Mouse (Mus musculus) limb, embryonic 14.5 days (tissue): ENCODE results near the gene Ciita. TPM values are rescaled to one million over a fixed set of nuclear protein-coding genes. Genes with fewer than 3 reads are reported as not detected.

ENCODE experiments used
- ATAC-seq: fragments of 200-750 bp; cut with Nextera tagmentation; 2 replicates; pipeline ENCODE4 v1.8.0; 2017; ENCODE audit warnings: low read depth, moderate number of reproducible peaks, moderate TSS enrichment; ENCODE audit not compliant: low FRiP score
- DNase-seq: peaks from one replicate; pipeline ENCODE4 v3.0.0-alpha.2; 2015; ENCODE audit warnings: low spot score
- H3K27ac ChIP-seq: fragments of 300-500 bp; sonication (generic); replicated peaks from 2 replicates; pipeline ENCODE4 v1.5.1; 2014; ENCODE audit warnings: low read depth, mild to moderate bottlenecking, low read length, moderate library complexity, mixed read lengths
- H3K27me3 ChIP-seq: fragments of 300-500 bp; sonication (generic); 2 replicates; pipeline ENCODE4 v1.6.1; 2014; ENCODE audit warnings: low read length, mixed read lengths; ENCODE audit not compliant: control insufficient read depth, insufficient read depth
- H3K36me3 ChIP-seq: fragments of 300-500 bp; sonication (generic); 2 replicates; pipeline ENCODE4 v1.6.1; 2014; ENCODE audit warnings: mild to moderate bottlenecking, low read length, moderate library complexity, mixed read lengths; ENCODE audit not compliant: control insufficient read depth, insufficient read depth
- H3K4me1 ChIP-seq: fragments of 300-500 bp; sonication (generic); 2 replicates; pipeline ENCODE4 v1.6.1; 2014; ENCODE audit warnings: antibody characterized with exemption, low read length, mixed read lengths; ENCODE audit not compliant: control insufficient read depth, insufficient read depth
- H3K4me2 ChIP-seq: fragments of 300-500 bp; sonication (generic); replicated peaks from 2 replicates; pipeline ENCODE4 v1.6.1; 2014; ENCODE audit warnings: low read depth, mild to moderate bottlenecking, low read length, moderate library complexity; ENCODE audit not compliant: severe bottlenecking
- H3K4me3 ChIP-seq: fragments of 300-500 bp; sonication (generic); replicated peaks from 2 replicates; pipeline ENCODE4 v1.5.1; 2014; ENCODE audit warnings: low read length
- H3K9ac ChIP-seq: fragments of 300-500 bp; sonication (generic); 2 replicates; pipeline ENCODE4 v1.6.1; 2014; ENCODE audit warnings: mild to moderate bottlenecking, low read depth, low read length, moderate library complexity; ENCODE audit not compliant: severe bottlenecking
- H3K9me3 ChIP-seq: fragments of 300-500 bp; sonication (generic); 2 replicates; pipeline ENCODE4 v1.6.1; 2016; ENCODE audit warnings: low read length; ENCODE audit not compliant: control insufficient read depth
- POLR2A ChIP-seq: fragments of 200-500 bp; IDR thresholded peaks from 2 replicates; pipeline ENCODE4 v1.8.0; 2012; ENCODE audit warnings: inconsistent platforms, mild to moderate bottlenecking, moderate library complexity, borderline replicate concordance; ENCODE audit not compliant: insufficient read depth, insufficient read length; ENCODE audit errors: extremely low read depth
- WGBS: fragments of 180-500 bp; shearing (Covaris S2); extraction: QIAGEN DNeasy Blood & Tissue Kit; methylation state at CpG from one replicate; pipeline ENCODE4 v1.1.7; 2014; 5-methylcytosine and 5-hydroxymethylcytosine counted together
- polyA plus RNA-seq, 2 experiments: library from polyadenylated mRNA; depleted of rRNA in 1 of 2; stranded (reverse) in 1 of 2; unstranded in 1 of 2; fragments of >200 nt; fragmentation: Nextera tagmentation in 1 of 2; extraction: Ambion mirVana in 1 of 2; gene quantifications; 2 replicates each; pipeline versions ENCODE4 v1.2.1 to v1.2.3; 2012 to 2014

Ciita gene
- polyA plus RNA-seq, 2 experiments, result 0.10 to 0.44 TPM

DNA sequence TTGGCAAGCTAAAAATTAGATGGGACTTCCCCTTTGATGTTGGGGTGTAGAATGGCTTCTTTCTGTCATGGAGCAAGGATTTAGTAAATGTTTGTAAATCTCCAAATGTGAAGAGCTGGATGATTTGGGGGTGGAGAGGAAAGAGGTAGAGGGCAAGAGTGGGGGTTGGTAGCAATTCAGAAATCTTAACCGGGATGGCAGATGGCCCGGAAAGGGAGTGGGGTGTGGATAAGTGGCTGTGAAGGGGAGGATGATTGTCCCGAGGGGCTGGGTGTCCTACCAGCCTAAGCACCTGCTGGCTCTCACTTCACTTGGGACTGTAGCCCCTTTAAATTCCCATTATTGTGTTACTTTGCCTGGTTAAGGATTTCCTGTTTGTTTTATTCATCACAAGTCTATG lies 67.0 kb downstream of the Ciita start:
- Histone ChIP-seq H3K9ac (0 out of 2 replicates have a peak overlapping the region, but pooled peaks have one; percentile 12), H3K4me1 (peaks cover 13% of the 10 kb centered on the region), H3K4me3 (no peak overlapping the region), H3K36me3 (0 out of 2 replicates have a peak, but pooled peaks cover 5% of the 10 kb centered on the region), H3K27ac (no peak overlapping the region), H3K27me3 (no peaks in the 10 kb centered on the region), H3K9me3 (no peaks in the 10 kb centered on the region), H3K4me2 (no peak overlapping the region)
- DNase-seq (no peak), ATAC-seq (no peak)
- no peak for TF ChIP-seq POLR2A
- WGBS, result 59% methylated on average over 3 of the region's 3 CpGs

DNA sequence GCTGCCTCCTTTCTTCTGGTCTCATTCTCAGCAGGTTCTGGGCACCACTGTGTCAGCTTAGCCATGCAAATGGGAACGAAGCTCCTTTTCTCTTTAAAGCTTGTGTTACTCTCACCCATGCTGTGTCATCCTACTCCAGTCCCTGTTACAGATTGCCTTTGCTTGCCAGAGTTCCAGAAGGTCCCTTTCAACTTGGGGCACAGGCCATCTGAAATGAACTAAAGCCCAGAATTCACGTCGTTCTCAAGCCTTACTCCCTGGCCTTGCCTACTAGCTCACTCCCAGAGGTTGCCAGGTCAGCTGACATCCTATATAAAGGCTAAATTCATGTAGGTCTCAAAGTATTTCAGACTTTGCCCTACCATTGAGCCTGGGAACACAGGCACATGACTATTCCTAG lies 69.1 kb downstream of the Ciita start:
- no peak for ATAC-seq
- no peak for TF ChIP-seq POLR2A
- Histone ChIP-seq H3K4me3 (no peak overlapping the region), H3K4me1 (peaks cover 13% of the 10 kb centered on the region), H3K4me2 (no peak overlapping the region), H3K27me3 (no peaks in the 10 kb centered on the region), H3K27ac (no peak overlapping the region), H3K36me3 (0 out of 2 replicates have a peak, but pooled peaks cover 5% of the 10 kb centered on the region), H3K9ac (no peak overlapping the region), H3K9me3 (no peaks in the 10 kb centered on the region)
- no peak for DNase-seq
- 72% methylated on average over 3 of the region's 3 CpGs for WGBS

DNA sequence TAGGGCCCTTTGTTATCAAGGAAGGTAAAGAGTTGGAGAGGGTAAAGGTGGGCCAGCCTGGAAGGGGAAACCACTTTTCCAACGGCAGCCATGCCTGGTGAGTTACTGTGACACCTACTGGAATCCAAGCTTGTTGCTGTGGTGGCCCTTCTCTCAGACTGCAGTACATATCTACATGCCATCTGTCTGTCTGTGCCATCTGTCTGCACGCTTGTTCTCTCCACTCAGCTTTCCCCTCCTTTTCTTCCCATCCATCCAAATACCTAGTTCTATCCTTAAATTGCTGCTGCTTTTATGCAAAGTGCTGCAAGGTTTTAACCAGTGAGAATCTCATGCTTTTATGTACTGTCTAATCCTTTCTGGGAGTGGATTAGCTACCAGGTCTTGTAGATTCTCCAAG lies 69.7 kb downstream of the Ciita start:
- Histone ChIP-seq H3K4me2 (no peak overlapping the region), H3K9me3 (no peaks in the 10 kb centered on the region), H3K4me1 (peaks cover 13% of the 10 kb centered on the region), H3K4me3 (no peak overlapping the region), H3K9ac (no peak overlapping the region), H3K27ac (no peak overlapping the region), H3K27me3 (no peaks in the 10 kb centered on the region), H3K36me3 (0 out of 2 replicates have a peak, but pooled peaks cover 5% of the 10 kb centered on the region)
- DNase-seq (no peak), ATAC-seq (no peak)
- WGBS, result 84% methylated on average over 2 of the region's 2 CpGs
- no peak for TF ChIP-seq POLR2A

DNA sequence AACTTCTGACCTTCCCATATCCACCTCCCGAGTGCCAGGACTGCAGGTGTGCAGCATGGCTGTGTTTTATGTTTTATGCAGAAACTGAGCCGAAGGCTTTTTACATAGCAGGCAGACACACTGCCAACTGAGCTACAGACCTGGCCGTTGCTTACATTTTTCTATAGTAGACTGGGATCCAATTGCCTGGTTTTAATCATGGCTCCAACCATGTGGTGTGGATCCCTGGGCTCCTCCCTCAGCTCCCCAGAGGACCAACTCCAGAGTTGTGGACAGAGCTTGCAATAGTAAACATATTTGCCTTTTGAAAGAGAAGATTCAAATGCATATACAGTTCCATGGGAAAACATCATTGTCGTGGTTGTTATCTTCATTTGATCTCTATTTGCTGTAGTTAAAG lies 71.7 kb downstream of the Ciita start:
- DNase-seq (peak; percentile 22), ATAC-seq (no peak)
- H3K9ac ChIP-seq, result no peak overlapping the region
- no peak for TF ChIP-seq POLR2A
- 58% methylated on average over 4 of the region's 4 CpGs for WGBS
- H3K4me3 ChIP-seq, result no peak overlapping the region
- H3K27ac ChIP-seq, result no peak overlapping the region
- 0 out of 2 replicates have a peak, but pooled peaks cover 5% of the 10 kb centered on the region for H3K36me3 ChIP-seq
- no peaks in the 10 kb centered on the region for H3K27me3 ChIP-seq
- H3K9me3 ChIP-seq, result no peaks in the 10 kb centered on the region
- H3K4me2 ChIP-seq, result no peak overlapping the region
- H3K4me1 ChIP-seq, result 0 out of 2 replicates have a peak, but pooled peaks cover 3% of the 10 kb centered on the region

DNA sequence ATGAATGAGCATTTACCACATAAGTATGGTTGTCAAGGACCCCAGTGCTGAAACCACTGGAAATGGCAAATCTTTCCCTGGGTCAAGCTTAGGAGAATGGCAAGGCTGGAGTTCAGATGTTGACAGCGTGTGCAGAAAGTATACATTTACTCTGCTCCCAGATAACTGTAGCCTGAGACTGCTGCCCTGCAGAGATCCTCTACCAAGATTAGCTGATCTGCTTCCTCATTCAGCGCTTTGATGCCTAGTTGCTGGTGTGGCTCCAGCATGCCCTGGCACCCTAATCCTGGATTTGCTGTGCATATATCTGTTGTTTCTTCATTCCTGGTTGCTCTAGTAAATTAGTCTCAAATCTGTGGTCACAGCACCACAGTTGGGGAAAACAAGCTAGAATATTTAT lies 74.0 kb downstream of the Ciita start:
- TF ChIP-seq POLR2A, result no peak
- 94% methylated on average over 2 of the region's 2 CpGs for WGBS
- Histone ChIP-seq H3K9ac (no peak overlapping the region), H3K4me3 (no peak overlapping the region), H3K27ac (no peak overlapping the region), H3K4me2 (no peak overlapping the region), H3K9me3 (no peaks in the 10 kb centered on the region), H3K4me1 (0 out of 2 replicates have a peak, but pooled peaks cover 3% of the 10 kb centered on the region), H3K27me3 (no peaks in the 10 kb centered on the region), H3K36me3 (0 out of 2 replicates have a peak, but pooled peaks cover 4% of the 10 kb centered on the region)
- DNase-seq, result no peak
- no peak for ATAC-seq

DNA sequence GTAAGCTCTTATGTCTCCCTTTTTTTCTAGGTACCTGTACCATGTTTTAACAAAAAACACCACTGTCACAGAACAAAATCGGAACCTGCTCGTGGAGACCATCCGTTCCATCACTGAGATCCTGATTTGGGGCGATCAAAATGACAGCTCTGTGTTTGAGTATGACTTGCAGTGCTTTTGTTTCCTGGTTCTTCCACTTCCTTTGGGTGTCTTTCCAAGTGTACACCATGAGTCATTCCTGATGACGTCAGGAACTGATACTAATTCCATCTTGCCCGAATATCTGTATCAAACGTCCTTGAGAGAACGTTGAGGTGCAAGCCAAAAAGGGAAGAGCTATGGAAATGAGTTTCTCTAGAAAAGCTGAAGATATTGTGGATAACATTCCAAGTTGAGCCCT lies 80.1 kb downstream of the Ciita start:
- Histone ChIP-seq H3K4me2 (no peak overlapping the region), H3K36me3 (peaks cover 31% of the 10 kb centered on the region), H3K4me1 (no peaks in the 10 kb centered on the region), H3K27me3 (no peaks in the 10 kb centered on the region), H3K4me3 (no peak overlapping the region), H3K9ac (no peak overlapping the region), H3K9me3 (no peaks in the 10 kb centered on the region), H3K27ac (no peak overlapping the region)
- ATAC-seq, result no peak
- TF ChIP-seq POLR2A, result no peak
- 87% methylated on average over 8 of the region's 8 CpGs for WGBS
- no peak for DNase-seq
